Mouse (Mus musculus): ENCODE data around the gene Dnajb12.
A peak's percentile ranks its signal among the peaks of the same experiment; 100 is the strongest.
"Not testable (repeated sequence)": the region's sequence is repeated elsewhere in the genome, so short reads cannot be mapped to it uniquely, and the experiment has no call there.

Gene Dnajb12

GRCm38 (mm10) chr10:59870038-59870437 lies 9.3 kb upstream of the Dnajb12 start:
- no peak for DNase-seq (ENCODE audit: low spot score in 2 of 2)

GRCm38 (mm10) chr10:59872651-59873050 lies 6.7 kb upstream of the Dnajb12 start:
- DNase-seq (ENCODE audit: low spot score in 2 of 2) = not testable (repeated sequence)

- DNase-seq (ENCODE audit: low spot score in 2 of 2) = no peak
Observed at GRCm38 (mm10) chr10:59873206-59873605, 6.2 kb upstream of the Dnajb12 start.

GRCm38 (mm10) chr10:59873613-59874012 lies 5.7 kb upstream of the Dnajb12 start:
- no peak for DNase-seq (ENCODE audit: low spot score in 2 of 2)

GRCm38 (mm10) chr10:59875396-59875795 lies 4.0 kb upstream of the Dnajb12 start:
- no peak for DNase-seq (ENCODE audit: low spot score in 2 of 2)

- DNase-seq (ENCODE audit: low spot score in 2 of 2) = not testable (repeated sequence)
Observed at GRCm38 (mm10) chr10:59876698-59877097, 2.7 kb upstream of the Dnajb12 start.

GRCm38 (mm10) chr10:59877421-59878117 lies 1.8 kb upstream of the Dnajb12 start:
- no peak for DNase-seq (ENCODE audit: low spot score in 2 of 2)

GRCm38 (mm10) chr10:59878823-59879222 lies 533 bp upstream of the Dnajb12 start:
- no peak for DNase-seq (ENCODE audit: low spot score in 2 of 2)

- no peak for DNase-seq (ENCODE audit: low spot score in 2 of 2)
Observed at GRCm38 (mm10) chr10:59880029-59880386, 652 bp downstream of the Dnajb12 start.

GRCm38 (mm10) chr10:59880837-59881236 lies 1.5 kb downstream of the Dnajb12 start:
- no peak for DNase-seq (ENCODE audit: low spot score in 2 of 2)

- DNase-seq (ENCODE audit: low spot score in 2 of 2) = no peak
Observed at GRCm38 (mm10) chr10:59884327-59885173, 5.2 kb downstream of the Dnajb12 start.

- no peak for DNase-seq (ENCODE audit: low spot score in 2 of 2)
Observed at GRCm38 (mm10) chr10:59885174-59886080, 6.1 kb downstream of the Dnajb12 start.

- no peak for DNase-seq (ENCODE audit: low spot score in 2 of 2)
Observed at GRCm38 (mm10) chr10:59886081-59886466, 6.7 kb downstream of the Dnajb12 start.

GRCm38 (mm10) chr10:59887432-59887831 lies 8.1 kb downstream of the Dnajb12 start:
- DNase-seq (ENCODE audit: low spot score in 2 of 2) = no peak

GRCm38 (mm10) chr10:59889339-59889738 lies 10.0 kb downstream of the Dnajb12 start:
- DNase-seq (ENCODE audit: low spot score in 2 of 2) = no peak

GRCm38 (mm10) chr10:59889953-59890751 lies 10.8 kb downstream of the Dnajb12 start:
- DNase-seq (ENCODE audit: low spot score in 2 of 2) = no peak

GRCm38 (mm10) chr10:59892977-59893376 lies 13.6 kb downstream of the Dnajb12 start:
- DNase-seq (ENCODE audit: low spot score in 2 of 2) = peak; percentile 70 to 80

- DNase-seq (ENCODE audit: low spot score in 2 of 2) = peak; percentile 62 to 76
Observed at GRCm38 (mm10) chr10:59894251-59895160, 15.2 kb downstream of the Dnajb12 start.

- no peak for DNase-seq (ENCODE audit: low spot score in 2 of 2)
Observed at GRCm38 (mm10) chr10:59895460-59896186, 16.3 kb downstream of the Dnajb12 start.

Measured in cerebellum, postnatal 4 days (tissue).